Mouse (Mus musculus): ENCODE measurements around the gene Kcnn3. TPM values are rescaled to one million over a fixed set of nuclear protein-coding genes. Genes with fewer than 3 reads are reported as not detected.
A peak's percentile ranks its signal among the peaks of the same experiment; 100 is the strongest.

The Kcnn3 gene
- total RNA-seq, 2 experiments from 2014 or later: 4.0 to 6.5 TPM

DNA sequence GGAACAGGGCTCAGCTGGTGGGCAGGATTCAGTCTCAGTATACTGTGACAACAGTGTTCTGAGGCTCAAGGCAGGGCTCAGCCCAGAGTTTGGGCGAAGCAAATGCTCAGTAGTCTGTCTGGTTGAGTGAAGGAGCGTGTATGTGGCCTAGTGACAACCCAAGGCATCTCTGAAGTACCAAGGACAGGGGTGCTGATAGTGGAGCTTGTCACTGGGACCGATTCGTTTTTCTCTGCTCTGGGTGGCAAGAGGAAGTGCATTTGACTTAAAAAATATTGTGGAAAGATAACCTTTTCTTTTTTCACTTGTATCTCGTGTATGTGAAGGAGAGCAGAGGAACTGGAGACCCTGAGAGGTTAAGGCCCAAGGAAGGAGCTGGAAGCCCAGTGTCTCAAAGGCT, 37.8 kb downstream of the Kcnn3 start:
- intact Hi-C loops (cut with DNase I): no loop called here

GRCm38 (mm10) chr3:89558972-89559910, 39.3 kb downstream of the Kcnn3 start:
- DNase-seq: no peak
- intact Hi-C loops (cut with DNase I): no loop called here

More for the DNA sequence above, 37.8 kb downstream of the Kcnn3 start:
- no peak for DNase-seq

- intact Hi-C loops (cut with DNase I): no loop called here
- DNase-seq: no peak
These were observed 41.4 kb downstream of the Kcnn3 start for GRCm38 (mm10) chr3:89561386-89561785.

- DNase-seq: no peak
- intact Hi-C loops (cut with DNase I): no loop called here
These were observed 45.4 kb downstream of the Kcnn3 start for GRCm38 (mm10) chr3:89565371-89565770.

DNA sequence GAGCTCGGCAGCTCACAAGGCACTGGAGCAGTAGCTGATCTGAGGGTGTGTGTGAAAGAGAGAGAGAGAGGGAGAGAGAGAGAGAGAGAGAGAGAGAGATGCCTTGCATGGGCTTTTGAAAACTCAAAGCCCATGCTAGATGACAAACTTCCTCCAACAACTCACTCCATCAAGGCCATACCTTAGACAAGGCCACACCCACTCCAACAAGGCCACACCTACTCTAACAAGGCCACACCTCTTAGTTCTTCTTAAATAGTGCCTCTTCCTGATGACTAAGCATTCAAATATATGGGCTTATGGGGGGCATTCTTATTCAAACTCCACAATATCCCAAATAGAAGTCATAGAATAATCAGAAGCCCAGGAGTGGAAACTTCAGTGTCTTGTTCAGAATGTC, 49.1 kb downstream of the Kcnn3 start:
- intact Hi-C loops (cut with DNase I): no loop called here
- no peak for DNase-seq

DNA sequence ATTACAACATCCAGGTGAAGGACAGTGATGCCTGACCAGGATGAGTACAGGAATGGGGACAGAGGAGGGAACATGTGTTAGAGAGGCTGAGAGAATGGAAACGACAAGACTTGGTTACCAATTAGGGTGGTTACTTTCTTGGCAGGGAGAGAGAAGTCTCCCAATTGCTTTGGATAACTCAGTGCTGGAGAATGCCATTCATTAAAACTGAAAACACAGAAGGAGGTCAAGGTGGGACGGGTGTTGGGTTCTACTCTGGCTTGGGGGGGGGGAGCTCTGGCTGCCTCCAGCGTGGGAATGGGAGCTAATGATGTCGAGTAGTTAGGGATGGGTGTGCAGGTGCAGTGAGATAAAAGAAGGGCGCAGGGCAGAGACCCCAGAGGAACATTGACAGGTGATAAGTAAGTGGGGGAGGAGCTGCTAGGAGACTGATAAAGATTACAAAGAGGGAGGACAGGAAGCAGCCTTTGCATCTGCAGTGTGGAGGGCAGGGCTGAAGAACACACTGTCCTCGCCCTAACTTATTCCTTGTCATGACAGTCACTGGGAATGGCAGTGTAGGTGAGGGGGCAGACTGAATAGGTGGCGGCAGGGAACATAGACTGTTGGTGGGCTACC, 49.9 kb downstream of the Kcnn3 start:
- DNase-seq: no peak
- intact Hi-C loops (cut with DNase I): no loop called here

DNA sequence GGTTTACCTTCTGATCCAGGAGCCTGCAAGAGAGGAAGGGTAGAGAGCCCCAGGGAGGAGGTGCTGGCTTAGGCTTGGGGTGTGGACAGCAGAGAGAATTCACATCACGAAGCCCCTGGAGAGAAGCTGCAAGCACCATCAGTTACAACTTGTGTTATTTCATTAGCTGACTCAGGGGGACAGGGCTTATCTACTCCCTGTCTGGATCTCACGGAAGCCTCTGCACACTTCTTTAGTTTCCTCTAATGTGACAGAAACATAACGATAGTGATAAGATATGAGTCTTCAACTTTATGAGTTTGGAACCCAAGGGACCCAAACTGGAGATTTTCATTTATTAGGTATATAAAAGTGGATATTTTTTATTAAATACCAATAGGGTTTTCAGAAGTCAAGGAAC, 50.4 kb downstream of the Kcnn3 start:
- DNase-seq: no peak
- intact Hi-C loops (cut with DNase I): no loop called here

- intact Hi-C loops (cut with DNase I): no loop called here
- peak in 1 of 2 experiments; percentile 40 for DNase-seq
These were observed 54.3 kb downstream of the Kcnn3 start for GRCm38 (mm10) chr3:89574260-89574659.

GRCm38 (mm10) chr3:89576381-89576780, 56.4 kb downstream of the Kcnn3 start:
- intact Hi-C loops (cut with DNase I): no loop called here
- DNase-seq: no peak

- intact Hi-C loops (cut with DNase I): no loop called here
- no peak for DNase-seq
These were observed 57.2 kb downstream of the Kcnn3 start for GRCm38 (mm10) chr3:89577154-89577553.

GRCm38 (mm10) chr3:89578083-89578482, 58.1 kb downstream of the Kcnn3 start:
- intact Hi-C loops (cut with DNase I): no loop called here
- no peak for DNase-seq

GRCm38 (mm10) chr3:89578803-89579202, 58.8 kb downstream of the Kcnn3 start:
- peak; percentile 15 to 19 for DNase-seq

DNA sequence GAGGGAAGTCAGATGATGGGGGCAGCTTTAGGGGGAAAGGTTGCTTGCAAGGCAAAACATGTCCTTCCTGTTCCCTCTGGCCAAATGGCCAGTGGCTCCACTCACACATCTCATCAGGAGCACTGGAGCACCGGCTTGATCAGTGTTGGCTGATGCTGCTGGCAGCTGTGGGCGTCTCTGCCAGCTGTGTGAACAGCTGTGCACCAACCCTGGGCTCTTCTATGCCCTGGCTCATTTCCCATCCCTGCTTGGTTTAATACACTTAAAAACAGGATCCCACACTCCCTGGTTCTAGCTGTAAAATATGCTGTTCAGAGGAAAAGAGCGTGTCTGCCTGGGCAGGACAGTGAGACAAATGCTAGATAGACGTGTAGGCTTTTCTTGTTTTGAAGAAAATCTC, 64.3 kb downstream of the Kcnn3 start:
- intact Hi-C loops (cut with DNase I): no loop called here
- no peak for DNase-seq

More at GRCm38 (mm10) chr3:89578803-89579202, 58.8 kb downstream of the Kcnn3 start:
- intact Hi-C loops (cut with DNase I): no loop called here

GRCm38 (mm10) chr3:89588436-89588835, 68.5 kb downstream of the Kcnn3 start:
- intact Hi-C loops (cut with DNase I): no loop called here
- DNase-seq: no peak

DNA sequence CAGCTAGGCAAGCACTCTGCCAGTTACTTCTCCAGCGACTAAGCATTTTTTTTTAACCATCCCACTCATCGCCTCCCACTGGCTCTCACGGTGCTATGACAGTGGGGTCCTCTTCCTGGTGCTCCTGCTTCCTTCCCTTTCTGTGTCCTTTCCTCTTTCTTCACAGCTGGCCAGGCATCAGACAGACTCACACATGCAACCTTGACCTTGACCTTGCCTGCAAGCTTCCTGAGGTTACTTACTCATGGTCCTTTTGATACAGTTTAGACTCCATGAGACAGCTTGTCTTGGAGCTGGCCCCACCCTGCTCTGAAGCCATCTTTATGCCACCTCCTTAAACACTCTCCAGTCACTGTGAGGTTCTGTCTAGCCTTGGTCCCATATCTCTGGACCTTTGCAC, 69.4 kb downstream of the Kcnn3 start:
- DNase-seq: no peak
- intact Hi-C loops (cut with DNase I): no loop called here

DNA sequence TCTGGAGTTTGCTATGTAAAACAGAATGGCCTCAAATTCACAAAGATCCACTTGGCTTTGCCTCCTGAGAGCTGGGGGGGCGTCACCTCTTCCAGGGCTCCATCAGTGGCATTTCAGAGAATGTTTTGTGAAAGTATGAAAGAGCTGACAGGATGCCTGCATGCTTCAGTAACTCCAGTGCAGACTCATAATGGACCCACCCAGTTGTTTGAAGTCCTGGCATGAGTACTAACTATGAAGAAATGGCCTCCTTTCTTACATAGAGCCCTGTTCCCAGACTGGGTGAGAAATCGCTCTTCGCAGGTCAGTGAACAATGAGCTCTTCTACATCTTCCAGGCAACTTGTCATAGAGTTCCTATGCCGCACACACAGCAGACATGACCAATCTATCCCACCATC, 70.4 kb downstream of the Kcnn3 start:
- DNase-seq: no peak
- intact Hi-C loops (cut with DNase I): no loop called here

- intact Hi-C loops (cut with DNase I): no loop called here
- DNase-seq: no peak
These were observed 71.5 kb downstream of the Kcnn3 start for GRCm38 (mm10) chr3:89591461-89591860.

DNA sequence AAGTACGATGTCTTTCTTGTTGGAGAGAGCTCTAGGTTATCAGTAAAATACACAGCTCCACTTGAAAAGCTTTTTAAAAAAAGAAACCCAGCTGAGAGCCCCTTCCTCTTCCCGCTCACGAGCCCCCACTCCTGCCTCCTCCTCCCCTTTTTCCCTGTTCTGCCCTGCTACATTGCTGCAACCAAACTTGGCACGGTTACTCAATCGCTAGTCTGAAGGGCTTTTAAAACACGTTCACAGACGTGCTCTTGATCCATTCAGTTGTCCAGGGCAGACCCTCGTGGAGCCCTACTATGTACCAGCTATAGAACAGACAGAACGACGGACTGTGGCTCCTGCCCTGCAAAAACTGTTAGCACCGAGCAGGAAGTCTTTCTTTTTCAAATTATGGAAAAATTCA, 72.8 kb downstream of the Kcnn3 start:
- DNase-seq: no peak
- intact Hi-C loops (cut with DNase I): no loop called here

DNA sequence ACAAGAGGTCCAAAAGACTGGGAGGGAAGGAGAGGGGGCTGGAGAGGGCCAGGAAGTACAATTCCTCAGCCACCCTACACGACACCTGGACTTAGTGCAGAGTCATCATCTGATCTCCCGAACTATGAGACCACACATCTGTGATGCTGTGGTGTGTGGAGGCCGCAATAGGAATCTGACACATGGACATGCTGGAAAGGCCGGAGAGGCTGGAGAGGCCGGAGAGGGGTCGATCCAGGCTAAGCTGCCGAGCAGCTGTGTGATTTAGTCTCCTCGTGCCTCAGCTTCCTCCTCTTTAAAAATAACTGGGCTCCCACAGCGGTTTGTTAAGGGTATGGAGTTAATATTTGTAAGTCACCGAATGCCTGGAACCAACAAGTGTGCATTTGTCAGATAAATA, 73.6 kb downstream of the Kcnn3 start:
- intact Hi-C loops (cut with DNase I): no loop called here

DNA sequence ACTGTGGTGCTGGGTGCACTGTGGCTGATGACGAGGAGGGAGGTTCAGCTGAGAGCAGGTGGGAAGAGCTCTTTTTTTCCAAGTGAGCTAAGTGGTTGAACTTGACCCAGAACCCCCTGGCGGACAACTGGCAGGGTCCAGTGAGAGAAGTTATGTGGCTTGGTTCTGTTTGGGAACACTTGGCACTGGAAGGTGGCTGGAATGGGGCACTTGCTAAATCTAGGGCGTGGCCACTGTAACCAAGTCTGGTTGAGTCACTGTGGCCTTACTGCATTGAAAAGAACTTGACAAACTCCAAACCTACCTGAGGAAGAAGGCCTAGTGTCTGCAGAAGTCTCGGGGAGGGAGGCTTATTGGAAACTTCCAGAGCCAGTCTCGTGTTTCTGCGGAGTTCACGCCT, 78.4 kb downstream of the Kcnn3 start:
- no peak for DNase-seq
- intact Hi-C loops (cut with DNase I): no loop called here

More for the DNA sequence above, 73.6 kb downstream of the Kcnn3 start:
- DNase-seq: no peak

DNA sequence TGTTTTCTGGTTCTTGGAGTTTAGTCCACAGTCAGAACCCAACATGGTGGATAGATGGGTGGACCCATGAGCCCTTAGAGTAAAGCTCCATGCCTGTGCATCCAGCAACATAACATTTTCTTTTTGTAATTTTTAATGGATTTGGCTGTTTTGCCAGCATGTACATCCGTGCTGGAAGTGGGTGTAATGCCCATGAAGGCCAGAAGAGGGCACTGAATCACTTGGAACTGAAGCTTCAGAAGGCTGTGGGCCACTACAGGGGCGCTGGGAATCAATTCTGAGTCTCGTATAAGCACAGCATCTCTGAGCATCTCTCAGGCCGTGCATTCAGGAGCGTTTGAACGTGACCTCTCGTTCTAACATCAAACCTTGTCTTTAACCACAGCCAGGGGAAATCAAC, 79.0 kb downstream of the Kcnn3 start:
- intact Hi-C loops (cut with DNase I): no loop called here
- DNase-seq: no peak

DNA sequence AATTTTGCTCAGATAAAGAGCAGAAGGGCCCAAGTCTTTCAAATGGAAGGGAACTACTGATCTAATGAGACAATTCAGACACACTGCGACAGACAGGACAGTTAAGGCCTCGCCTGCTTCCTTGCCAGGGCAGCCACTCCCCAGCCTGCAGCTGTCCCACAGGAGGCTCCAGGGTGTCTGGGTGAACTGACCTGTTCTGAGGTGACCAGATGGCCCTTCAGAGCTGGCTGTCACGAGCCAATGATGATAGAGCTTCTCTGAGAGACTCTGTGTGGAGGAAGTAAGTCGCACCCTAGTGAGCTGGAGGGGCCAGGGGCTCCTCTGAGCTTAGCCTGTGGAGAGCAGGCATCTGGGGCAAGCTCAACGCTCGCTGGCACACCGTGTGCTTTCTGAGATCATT, 81.1 kb downstream of the Kcnn3 start:
- intact Hi-C loops (cut with DNase I): no loop called here
- no peak for DNase-seq

Data from heart, postnatal 14 days (tissue).